In the genomic region with DNA sequence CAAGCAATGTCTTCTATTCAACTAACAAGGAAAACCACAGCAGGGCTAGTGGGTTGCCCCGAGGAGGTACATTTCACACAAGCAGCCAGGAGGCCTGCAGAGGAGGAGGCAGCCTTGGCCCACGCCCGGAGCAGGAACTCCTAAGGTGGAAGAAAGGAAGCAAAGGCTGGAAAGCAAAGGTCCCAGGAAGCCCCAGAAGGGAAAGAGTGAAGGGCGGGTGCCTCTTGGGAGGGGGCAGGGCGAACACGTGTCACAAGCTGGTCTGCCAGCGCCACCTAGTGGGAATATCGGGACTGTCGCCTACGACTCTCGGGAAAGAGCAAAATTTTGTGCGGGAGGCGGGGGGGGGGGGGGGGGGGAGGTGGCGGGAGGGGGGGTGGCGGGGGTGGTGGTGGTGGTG, we compare ENCODE assay signal across 8 mouse cellular contexts.
DNase-seq lines count a peak whose midpoint lies in the region; ATAC-seq lines count a peak whose summit lies in the region.

No protein-coding gene starts in this region.

- ATAC-seq in forebrain, embryonic 14.5 days: peak; percentile 50
- ATAC-seq in hindbrain, embryonic 12.5 days (ENCODE audit: low FRiP score): no peak
- ATAC-seq in lung, embryonic 16.5 days (ENCODE audit: low read depth): no peak
- no peak for ATAC-seq in inflammation-experienced regulatory T-cells, adult 6 months

- H3K4me2 ChIP-seq in forebrain, embryonic 14.5 days (ENCODE audit: low read length): peak overlapping the region; percentile 46
- peak overlapping the region; percentile 42 for H3K4me2 ChIP-seq in hindbrain, embryonic 12.5 days (replicated peaks)
- peak overlapping the region; percentile 51 for H3K4me2 ChIP-seq in lung, embryonic 16.5 days (ENCODE audit: low read depth, low read length)

- H3K27ac ChIP-seq in forebrain, embryonic 14.5 days (ENCODE audit: low read depth, low read length): no peak overlapping the region
- H3K27ac ChIP-seq in hindbrain, embryonic 12.5 days: peak overlapping the region; percentile 46; the same call in 1 of the 2 replicates
- no peak overlapping the region for H3K27ac ChIP-seq in lung, embryonic 16.5 days (ENCODE audit: low read length)

- H3K36me3 ChIP-seq in forebrain, embryonic 14.5 days (ENCODE audit: control insufficient read depth, insufficient read depth, low read length): no peaks in the 10 kb centered on the region
- no peaks in the 10 kb centered on the region for H3K36me3 ChIP-seq in hindbrain, embryonic 12.5 days
- H3K36me3 ChIP-seq in lung, embryonic 16.5 days (ENCODE audit: control insufficient read depth, insufficient read depth, low read length): no peaks in the 10 kb centered on the region

- WGBS in forebrain, embryonic 14.5 days: 2% methylated on average over 11 of the region's 15 CpGs
- 5% methylated on average over 6 of the region's 15 CpGs for WGBS in hindbrain, embryonic 12.5 days
- WGBS in lung, embryonic 16.5 days: 3% methylated on average over 6 of the region's 15 CpGs

- no peaks in the 10 kb centered on the region for H3K4me1 ChIP-seq in forebrain, embryonic 14.5 days (ENCODE audit: control insufficient read depth, insufficient read depth, low read length)
- H3K4me1 ChIP-seq in hindbrain, embryonic 12.5 days: peaks cover 2% of the 10 kb centered on the region
- no peaks in the 10 kb centered on the region; the same call in 1 of the 2 replicates for H3K4me1 ChIP-seq in lung, embryonic 16.5 days (replicated peaks; ENCODE audit: control insufficient read depth, insufficient read depth, low read length)

- H3K27me3 ChIP-seq in forebrain, embryonic 14.5 days (replicated peaks; ENCODE audit: control insufficient read depth, insufficient read depth, low read length): no peaks in the 10 kb centered on the region
- H3K27me3 ChIP-seq in hindbrain, embryonic 12.5 days: no peaks in the 10 kb centered on the region
- H3K27me3 ChIP-seq in lung, embryonic 16.5 days (ENCODE audit: control insufficient read depth, insufficient read depth, low read depth, low read length): no peaks in the 10 kb centered on the region

- DNase-seq in 416B (ENCODE audit: low read depth): peak; percentile 56
- peak; percentile 51 for DNase-seq in brain, embryonic 18.5 days (ENCODE audit: low read depth, low spot score)
- DNase-seq in forebrain, embryonic 14.5 days (ENCODE audit: low spot score): peak; percentile 89
- DNase-seq in layer of hippocampus, postnatal 14 days (ENCODE audit: low spot score in 2 of 2): peak; percentile 81 to 84
- DNase-seq in retina, postnatal 1 day: peak; percentile 86

- H3K9me3 ChIP-seq in forebrain, embryonic 14.5 days (replicated peaks; ENCODE audit: control insufficient read depth, low read length): no peaks in the 10 kb centered on the region
- H3K9me3 ChIP-seq in hindbrain, embryonic 12.5 days (replicated peaks): no peaks in the 10 kb centered on the region
- no peaks in the 10 kb centered on the region for H3K9me3 ChIP-seq in lung, embryonic 16.5 days (ENCODE audit: control insufficient read depth, low read length)

- peak overlapping the region; percentile 9; the same call in 1 of the 2 replicates for H3K4me3 ChIP-seq in forebrain, embryonic 14.5 days (ENCODE audit: low read depth, low read length)
- peak overlapping the region; percentile 19; the same call in 1 of the 2 replicates for H3K4me3 ChIP-seq in hindbrain, embryonic 12.5 days
- peak overlapping the region; percentile 29 for H3K4me3 ChIP-seq in lung, embryonic 16.5 days (ENCODE audit: low read length)

- H3K9ac ChIP-seq in forebrain, embryonic 14.5 days (ENCODE audit: low read length): peak overlapping the region; percentile 29; the same call in 1 of the 2 replicates
- peak overlapping the region; percentile 42; the same call in 1 of the 2 replicates for H3K9ac ChIP-seq in hindbrain, embryonic 12.5 days
- H3K9ac ChIP-seq in lung, embryonic 16.5 days (ENCODE audit: low read length): no peak overlapping the region; the same call in 1 of the 2 replicates
